Mouse (Mus musculus): ENCODE measurements around the gene Olfr1143. TPM values are rescaled to one million over a fixed set of nuclear protein-coding genes. Genes with fewer than 3 reads are reported as not detected.

Gene Olfr1143
- not detected in 2 replicates for polyA plus RNA-seq (2012; rRNA removed)

DNA sequence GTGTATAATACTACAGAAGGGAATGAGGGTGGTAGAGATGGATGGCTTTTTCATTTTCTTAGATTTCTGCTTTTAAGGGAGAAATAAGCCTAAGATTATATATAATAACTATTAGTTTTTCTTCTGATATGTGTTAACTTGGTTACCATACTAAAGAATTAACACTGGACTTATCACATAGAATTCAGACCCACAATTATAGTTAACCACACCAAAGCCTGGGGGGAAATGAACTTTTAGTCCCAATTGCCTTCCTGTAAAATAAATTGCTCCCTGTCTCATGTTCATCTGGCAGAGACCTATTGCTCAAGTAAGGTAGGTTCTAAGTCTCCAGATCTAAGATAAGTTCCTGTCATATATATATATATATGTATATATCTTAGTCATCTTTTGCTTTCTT, at the start of gene Olfr1143:
TSS of gene Olfr1143 (plus strand) at position 301 of the 400 bp plus-strand sequence.

GRCm38 (mm10) chr2:87753891-87754290, 46.5 kb upstream of the Olfr1143 start, which contains the start of gene Olfr1141:
Olfr1141 (minus strand) TSS chr2:87753991.

GRCm38 (mm10) chr2:87779183-87779582, 21.2 kb upstream of the Olfr1143 start, which contains the start of gene Olfr152:
Olfr152 (plus strand) TSS chr2:87779483.

DNA sequence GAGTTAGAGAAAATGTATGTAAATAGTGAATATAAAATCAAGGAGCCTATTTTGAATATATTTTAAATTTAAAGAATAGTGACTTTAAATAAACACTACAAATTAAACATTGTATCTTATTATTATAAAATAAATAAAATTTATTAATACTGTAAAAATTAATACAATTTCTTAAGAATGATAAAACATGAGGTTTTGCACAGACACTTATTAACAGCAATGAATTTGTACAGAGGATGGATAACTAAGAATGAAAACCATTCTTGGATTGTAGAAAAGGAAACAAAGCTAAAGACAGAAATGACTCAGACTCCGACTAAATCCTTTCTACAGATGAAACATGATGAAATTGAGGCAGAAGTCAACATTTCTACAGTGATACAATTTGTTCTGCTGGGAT, 9.1 kb downstream of the Olfr1143 start, which contains the start of gene Olfr1145:
TSS of gene Olfr1145 (plus strand) at position 301 of the 400 bp plus-strand sequence.

GRCm38 (mm10) chr2:87830233-87830632, 29.8 kb downstream of the Olfr1143 start, which contains the start of gene Olfr1148:
Olfr1148 (plus strand) TSS chr2:87830533.

DNA sequence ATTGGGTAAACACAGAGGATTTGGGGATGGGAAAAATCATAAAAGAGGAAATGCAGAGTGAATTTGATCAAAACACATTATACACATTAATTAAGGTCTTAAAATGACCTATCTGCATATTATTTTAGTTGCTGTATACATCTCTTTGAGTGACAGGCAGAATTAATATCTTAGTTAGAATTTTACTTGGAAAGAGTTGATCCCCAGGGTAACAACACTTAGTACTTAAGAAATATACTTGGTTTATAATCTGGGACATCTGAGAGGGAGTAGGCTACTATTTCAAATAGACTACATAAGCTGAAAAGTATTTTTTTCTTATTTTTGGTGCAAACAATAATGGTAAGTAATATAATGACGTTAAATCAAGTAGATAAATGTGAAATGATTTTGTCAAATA, 43.3 kb downstream of the Olfr1143 start, which contains the start of gene Olfr1150-ps1:
TSS of gene Olfr1150-ps1 (plus strand) at position 301 of the 400 bp plus-strand sequence.

Other genes starting within 250 kb of the Olfr1143 start
- not detected in 2 replicates for gene Olfr1129, start 226.7 kb upstream of the Olfr1143 start, polyA plus RNA-seq (2012; rRNA removed)
- not detected in 2 replicates for gene Olfr1130, start 194.4 kb upstream of the Olfr1143 start, polyA plus RNA-seq (2012; rRNA removed)
- not detected in 2 replicates for gene Olfr1131, start 173.5 kb upstream of the Olfr1143 start, polyA plus RNA-seq (2012; rRNA removed)
- not detected in 2 replicates for gene Olfr1132, start 163.1 kb upstream of the Olfr1143 start, polyA plus RNA-seq (2012; rRNA removed)
- gene Olfr1133, start 153.2 kb upstream of the Olfr1143 start, polyA plus RNA-seq (2012; rRNA removed): not detected in 2 replicates
- gene Olfr1134, start 142.1 kb upstream of the Olfr1143 start, polyA plus RNA-seq (2012; rRNA removed): not detected in 2 replicates
- gene Olfr1135, start 126.9 kb upstream of the Olfr1143 start, polyA plus RNA-seq (2012; rRNA removed): not detected in 2 replicates
- not detected in 2 replicates for gene Olfr1136, start 106.6 kb upstream of the Olfr1143 start, polyA plus RNA-seq (2012; rRNA removed)
- not detected in 2 replicates for gene Olfr1137, start 87.4 kb upstream of the Olfr1143 start, polyA plus RNA-seq (2012; rRNA removed)
- not detected in 2 replicates for gene Olfr1138, start 60.6 kb upstream of the Olfr1143 start, polyA plus RNA-seq (2012; rRNA removed)
- gene Olfr1140, start 56.8 kb upstream of the Olfr1143 start, polyA plus RNA-seq (2012; rRNA removed): not detected in 2 replicates
- not detected in 2 replicates for gene Olfr1141, start 46.6 kb upstream of the Olfr1143 start, polyA plus RNA-seq (2012; rRNA removed)
- not detected in 2 replicates for gene Olfr152, start 21.1 kb upstream of the Olfr1143 start, polyA plus RNA-seq (2012; rRNA removed)
- not detected in 2 replicates for gene Olfr1145, start 9.2 kb downstream of the Olfr1143 start, polyA plus RNA-seq (2012; rRNA removed)
- not detected in 2 replicates for gene Olfr1148, start 29.9 kb downstream of the Olfr1143 start, polyA plus RNA-seq (2012; rRNA removed)
- gene Olfr1150-ps1, start 43.4 kb downstream of the Olfr1143 start, polyA plus RNA-seq (2012; rRNA removed): not detected in 2 replicates
- gene Olfr1151, start 55.3 kb downstream of the Olfr1143 start, polyA plus RNA-seq (2012; rRNA removed): not detected in 2 replicates
- gene Olfr1152, start 65.9 kb downstream of the Olfr1143 start, polyA plus RNA-seq (2012; rRNA removed): not detected in 2 replicates
- gene Olfr1153, start 94.4 kb downstream of the Olfr1143 start, polyA plus RNA-seq (2012; rRNA removed): not detected in 2 replicates
- gene Olfr1154, start 104.6 kb downstream of the Olfr1143 start, polyA plus RNA-seq (2012; rRNA removed): not detected in 2 replicates
- gene Olfr1155, start 144.5 kb downstream of the Olfr1143 start, polyA plus RNA-seq (2012; rRNA removed): not detected in 2 replicates
- gene Olfr1156, start 152.5 kb downstream of the Olfr1143 start, polyA plus RNA-seq (2012; rRNA removed): not detected in 2 replicates
- gene Olfr1157, start 167.7 kb downstream of the Olfr1143 start, polyA plus RNA-seq (2012; rRNA removed): not detected in 2 replicates
- gene Olfr74, start 174.1 kb downstream of the Olfr1143 start, polyA plus RNA-seq (2012; rRNA removed): not detected in 2 replicates
- not detected in 2 replicates for gene Olfr1158, start 189.5 kb downstream of the Olfr1143 start, polyA plus RNA-seq (2012; rRNA removed)
- not detected in 2 replicates for gene Olfr1160, start 207.7 kb downstream of the Olfr1143 start, polyA plus RNA-seq (2012; rRNA removed)
- not detected in 2 replicates for gene Olfr1161, start 222.2 kb downstream of the Olfr1143 start, polyA plus RNA-seq (2012; rRNA removed)
- not detected in 2 replicates for gene Olfr73, start 237.1 kb downstream of the Olfr1143 start, polyA plus RNA-seq (2012; rRNA removed)

Measured in colon, adult 2 months (tissue).